ENCODE assay signal across 7 mouse cellular contexts in genomic region chr2:71528014-71528713, GRCm38 (mm10). TPM values are rescaled to one million over a fixed set of nuclear protein-coding genes. Genes with fewer than 3 reads are reported as not detected.
DNase-seq lines count a peak whose midpoint lies in the region; ATAC-seq and TF ChIP-seq lines count a peak whose summit lies in the region.

Gene Dlx1 (plus strand): TSS chr2:71528113.

- no peak for TF ChIP-seq CTCF in lung, embryonic 14.5 days (IDR thresholded peaks at IDR 0.05; ENCODE audit: low read depth)
- no peak for TF ChIP-seq CTCF in liver, postnatal 0 days (IDR thresholded peaks at IDR 0.05; ENCODE audit: low read depth)

- WGBS in lung, embryonic 14.5 days, result 2% methylated on average over 26 of the region's 26 CpGs
- WGBS in embryonic facial prominence, embryonic 13.5 days, result under 1% methylated on average over 26 of the region's 26 CpGs
- WGBS in hindbrain, embryonic 16.5 days, result 2% methylated on average over 26 of the region's 26 CpGs
- 2% methylated on average over 26 of the region's 26 CpGs for WGBS in liver, postnatal 0 days (ENCODE audit: insufficient replicate concordance)

- no peak within 1 kb of the TSS for H3K27ac ChIP-seq in lung, embryonic 14.5 days (ENCODE audit: low read depth)
- H3K27ac ChIP-seq in embryonic facial prominence, embryonic 13.5 days, result peak within 1 kb of the TSS; percentile 89
- no peak within 1 kb of the TSS for H3K27ac ChIP-seq in hindbrain, embryonic 16.5 days (ENCODE audit: low read depth, low read length)
- no peak within 1 kb of the TSS for H3K27ac ChIP-seq in liver, postnatal 0 days (ENCODE audit: low read depth)

- TF ChIP-seq EP300 in liver, postnatal 0 days (IDR thresholded peaks at IDR 0.05; ENCODE audit: low read depth), result no peak

- H3K9ac ChIP-seq in lung, embryonic 14.5 days, result 0 out of 2 replicates have a peak within 1 kb of the TSS, but pooled peaks have one; percentile 4
- peak within 1 kb of the TSS; percentile 72 for H3K9ac ChIP-seq in embryonic facial prominence, embryonic 13.5 days
- H3K9ac ChIP-seq in hindbrain, embryonic 16.5 days (ENCODE audit: low read depth, low read length), result no peak within 1 kb of the TSS
- no peak within 1 kb of the TSS for H3K9ac ChIP-seq in liver, postnatal 0 days (replicated peaks)

- no peak for ATAC-seq in lung, embryonic 14.5 days (ENCODE audit: insufficient read depth)
- ATAC-seq in embryonic facial prominence, embryonic 13.5 days (ENCODE audit: insufficient number of reproducible peaks, insufficient read depth, low FRiP score, low TSS enrichment, low read depth), result no peak
- ATAC-seq in hindbrain, embryonic 16.5 days, result no peak
- ATAC-seq in liver, postnatal 0 days, result no peak

- no peaks in the 10 kb centered on the region for H3K9me3 ChIP-seq in lung, embryonic 14.5 days (ENCODE audit: low read depth, low read length)
- no peaks in the 10 kb centered on the region for H3K9me3 ChIP-seq in embryonic facial prominence, embryonic 13.5 days
- no peaks in the 10 kb centered on the region for H3K9me3 ChIP-seq in hindbrain, embryonic 16.5 days (ENCODE audit: control insufficient read depth, low read length)
- no peaks in the 10 kb centered on the region for H3K9me3 ChIP-seq in liver, postnatal 0 days (ENCODE audit: low read length)

- H3K4me2 ChIP-seq in lung, embryonic 14.5 days, result peak within 1 kb of the TSS; percentile 77
- H3K4me2 ChIP-seq in embryonic facial prominence, embryonic 13.5 days, result peak within 1 kb of the TSS; percentile 84
- peak within 1 kb of the TSS; percentile 62 for H3K4me2 ChIP-seq in hindbrain, embryonic 16.5 days (ENCODE audit: low read length)
- H3K4me2 ChIP-seq in liver, postnatal 0 days (ENCODE audit: low read depth, low read length), result peak within 1 kb of the TSS; percentile 80

- H3K27me3 ChIP-seq in lung, embryonic 14.5 days (ENCODE audit: insufficient read depth, low read length), result peaks cover 100% of the 10 kb centered on the region
- H3K27me3 ChIP-seq in embryonic facial prominence, embryonic 13.5 days, result peaks cover 96% of the 10 kb centered on the region
- H3K27me3 ChIP-seq in hindbrain, embryonic 16.5 days (replicated peaks; ENCODE audit: control insufficient read depth, insufficient read depth, low read length), result peaks cover 63% of the 10 kb centered on the region
- H3K27me3 ChIP-seq in liver, postnatal 0 days (ENCODE audit: insufficient read depth, low read length), result peaks cover 93% of the 10 kb centered on the region

- no peak for DNase-seq in lung, embryonic 14.5 days
- DNase-seq in lung, adult 18-20 months, result no peak
- DNase-seq in liver, postnatal 0 days, result no peak
- DNase-seq in testis, postnatal 10 days (ENCODE audit: low spot score), result no peak
- no peak for DNase-seq in urinary bladder, postnatal 10 days (ENCODE audit: low spot score)

- H3K4me1 ChIP-seq in lung, embryonic 14.5 days (ENCODE audit: insufficient read depth), result no peaks in the 10 kb centered on the region
- H3K4me1 ChIP-seq in embryonic facial prominence, embryonic 13.5 days, result peaks cover 29% of the 10 kb centered on the region
- H3K4me1 ChIP-seq in hindbrain, embryonic 16.5 days (ENCODE audit: control insufficient read depth, insufficient read depth, low read depth, low read length), result peaks cover 5% of the 10 kb centered on the region
- peaks cover 12% of the 10 kb centered on the region for H3K4me1 ChIP-seq in liver, postnatal 0 days (ENCODE audit: insufficient read depth)

- no peaks in the 10 kb centered on the region for H3K36me3 ChIP-seq in lung, embryonic 14.5 days (ENCODE audit: insufficient read depth)
- H3K36me3 ChIP-seq in embryonic facial prominence, embryonic 13.5 days, result no peaks in the 10 kb centered on the region
- no peaks in the 10 kb centered on the region for H3K36me3 ChIP-seq in hindbrain, embryonic 16.5 days (ENCODE audit: control insufficient read depth, insufficient read depth, low read length)
- no peaks in the 10 kb centered on the region for H3K36me3 ChIP-seq in liver, postnatal 0 days (replicated peaks; ENCODE audit: insufficient read depth, low read length)

- H3K4me3 ChIP-seq in lung, embryonic 14.5 days (ENCODE audit: low read depth, low read length), result peak within 1 kb of the TSS; percentile 44
- peak within 1 kb of the TSS; percentile 52 for H3K4me3 ChIP-seq in embryonic facial prominence, embryonic 13.5 days
- H3K4me3 ChIP-seq in hindbrain, embryonic 16.5 days (ENCODE audit: low read length), result peak within 1 kb of the TSS; percentile 40
- H3K4me3 ChIP-seq in liver, postnatal 0 days (ENCODE audit: low read depth, low read length), result peak within 1 kb of the TSS; percentile 55

RNA-seq across cellular contexts. Expression of gene Dlx1, which starts in this region (rescaled TPM):
- 0.32 TPM in 1 of 2 replicates, not detected in the other for polyA plus RNA-seq in lung, embryonic 14.5 days (2014; fragmentation: Nextera tagmentation; extraction: Ambion mirVana)
- polyA plus RNA-seq in embryonic facial prominence, embryonic 13.5 days (2015; fragmentation: Nextera tagmentation; extraction: Ambion mirVana), result 15.1 and 18.3 TPM in 2 replicates
- 0.09 and 9.5 TPM in 2 replicates for polyA plus RNA-seq in hindbrain, embryonic 16.5 days (2015; fragmentation: Nextera tagmentation; extraction: Ambion mirVana)
- polyA plus RNA-seq in liver, postnatal 0 days (2015; fragmentation: Nextera tagmentation; extraction: Ambion mirVana), result 0.06 and 0.09 TPM in 2 replicates

Comparison
In these comparisons a context has a peak if more than half of its experiments do, and no peak if none do; other contexts are left out.
1. H3K9ac ChIP-seq: peak in lung, embryonic 14.5 days (single experiment) and embryonic facial prominence, embryonic 13.5 days (single experiment); none in hindbrain, embryonic 16.5 days (single experiment) and liver, postnatal 0 days (single experiment).
2. Peak in every context shown above with its lines, with median percentiles within 50 percentile points of each other: H3K4me2 ChIP-seq and H3K4me3 ChIP-seq.